Mouse (Mus musculus): ENCODE measurements at regions not wholly inside any gene's neighbourhood (a gene's known extent, or its start where the extent isn't known, plus 50 kb on each side); places are given as distances from the start of the nearest gene placed in this dataset.

DNA sequence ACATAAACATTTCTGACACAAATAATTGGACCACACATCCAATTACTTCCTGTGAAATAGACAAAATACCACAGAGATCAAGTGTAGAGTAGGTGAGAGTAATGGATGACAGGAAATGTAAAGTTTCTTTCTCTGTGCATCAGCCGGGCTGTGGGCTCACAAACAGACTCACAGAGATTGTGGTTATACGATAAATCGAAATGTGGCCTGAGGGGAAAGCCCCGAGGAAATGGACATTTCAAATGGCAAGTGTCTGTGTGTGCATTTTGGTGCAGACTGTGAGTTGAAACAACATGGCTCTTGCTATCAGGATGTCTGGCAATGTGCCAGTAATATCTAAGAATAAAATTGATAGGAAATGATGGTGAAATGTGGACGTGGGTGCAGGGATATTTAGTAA lies 234.8 kb upstream of the Meis1 start:
- DNase-seq = no peak

DNA sequence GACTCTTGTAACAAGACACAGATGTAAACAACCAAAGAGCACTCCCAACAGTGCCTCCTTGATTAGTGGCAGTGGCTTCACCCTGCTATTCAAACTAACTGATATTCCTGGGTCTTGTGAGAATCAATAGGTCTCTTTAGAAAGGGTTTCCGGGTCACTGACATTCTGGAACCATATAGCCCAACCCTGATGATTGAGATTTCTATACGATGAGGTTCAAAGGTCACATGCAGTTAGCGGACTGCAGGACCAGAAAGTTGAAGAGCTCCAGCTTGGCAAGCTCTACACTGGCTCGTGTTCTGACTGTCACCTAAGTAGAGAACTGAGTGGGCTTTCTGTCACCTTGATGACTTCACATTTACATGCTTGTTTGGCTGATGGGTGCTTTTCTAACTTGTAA lies 235.4 kb upstream of the Meis1 start:
- DNase-seq = no peak

DNA sequence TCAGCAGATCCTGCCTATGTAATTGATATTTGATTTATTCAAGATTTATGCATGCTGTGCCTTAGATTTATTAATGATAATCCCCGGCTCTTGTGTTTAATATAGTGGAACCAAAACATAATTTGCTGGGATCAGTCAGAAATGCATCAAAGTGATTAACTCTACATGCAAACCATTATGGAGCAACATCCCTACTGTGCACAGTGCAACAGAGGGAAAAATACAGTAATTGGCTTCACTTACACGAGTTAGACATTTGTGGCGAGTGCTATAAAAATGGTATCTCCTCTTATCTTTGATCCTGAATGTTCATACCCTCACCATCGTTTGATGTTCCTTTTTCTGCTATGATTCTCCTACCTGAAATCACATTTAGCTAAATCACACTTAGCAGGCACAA lies 238.8 kb upstream of the Meis1 start:
- no peak for DNase-seq

DNA sequence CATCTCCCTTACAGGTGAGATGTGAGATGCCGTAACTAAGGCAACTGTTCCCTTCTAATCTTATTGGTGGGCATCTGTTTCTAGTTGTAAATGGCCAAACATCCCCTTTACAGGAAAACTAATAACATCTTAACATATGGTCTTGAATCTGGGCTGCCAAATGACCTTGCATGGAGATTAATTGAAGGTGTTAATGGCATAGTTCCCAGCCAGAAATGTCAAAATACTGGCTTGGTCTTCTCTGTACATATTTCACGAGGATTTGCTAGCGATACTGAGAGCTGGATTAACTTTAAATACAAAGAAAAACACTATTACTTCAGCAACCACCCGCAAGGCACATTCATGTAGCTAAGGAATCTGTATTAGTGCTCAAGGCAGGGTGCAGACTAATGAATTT lies 244.0 kb upstream of the Meis1 start:
- DNase-seq = no peak

GRCm38 (mm10) chr11:19264798-19265671 lies 246.2 kb upstream of the Meis1 start:
- no peak for DNase-seq

DNA sequence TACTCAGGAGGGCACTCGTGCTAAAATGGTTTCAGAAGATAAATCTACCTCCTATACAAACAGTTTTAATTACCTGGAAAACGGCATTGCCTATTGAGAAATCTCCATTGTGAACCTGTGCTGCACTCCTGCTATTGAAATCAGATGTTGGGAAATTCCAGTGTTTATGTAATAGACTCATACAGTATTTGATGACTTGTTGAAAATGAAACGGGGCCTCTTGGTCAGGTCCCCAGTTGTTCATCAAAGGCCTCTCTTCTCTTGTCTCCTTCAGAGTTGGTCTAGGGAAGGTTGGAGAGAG lies 246.8 kb upstream of the Meis1 start:
- no peak for DNase-seq

DNA sequence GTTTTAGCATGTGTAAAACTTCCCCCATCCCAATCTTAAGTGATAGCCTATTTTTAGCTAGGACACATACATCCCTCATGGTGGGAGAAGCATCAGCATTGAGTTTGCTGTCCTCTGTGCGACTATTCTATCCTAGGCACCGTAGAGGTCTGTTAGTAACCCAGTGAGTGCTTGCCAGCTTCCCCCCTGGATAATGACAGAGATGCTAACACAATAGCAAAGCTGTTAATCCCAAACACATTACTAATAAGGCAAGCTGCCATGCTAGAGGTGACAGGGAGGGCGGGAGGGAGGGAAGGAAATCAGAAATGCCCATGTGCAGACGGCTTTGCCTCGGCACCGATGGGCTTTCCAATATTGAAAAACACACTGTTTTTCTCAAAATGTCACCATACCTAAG lies 272.2 kb upstream of the Meis1 start:
- no peak for DNase-seq

GRCm38 (mm10) chr11:19299411-19299810 lies 280.6 kb upstream of the Meis1 start:
- no peak for DNase-seq

- no peak for DNase-seq
Observed at GRCm38 (mm10) chr11:19306687-19307086, 287.9 kb upstream of the Meis1 start.

DNA sequence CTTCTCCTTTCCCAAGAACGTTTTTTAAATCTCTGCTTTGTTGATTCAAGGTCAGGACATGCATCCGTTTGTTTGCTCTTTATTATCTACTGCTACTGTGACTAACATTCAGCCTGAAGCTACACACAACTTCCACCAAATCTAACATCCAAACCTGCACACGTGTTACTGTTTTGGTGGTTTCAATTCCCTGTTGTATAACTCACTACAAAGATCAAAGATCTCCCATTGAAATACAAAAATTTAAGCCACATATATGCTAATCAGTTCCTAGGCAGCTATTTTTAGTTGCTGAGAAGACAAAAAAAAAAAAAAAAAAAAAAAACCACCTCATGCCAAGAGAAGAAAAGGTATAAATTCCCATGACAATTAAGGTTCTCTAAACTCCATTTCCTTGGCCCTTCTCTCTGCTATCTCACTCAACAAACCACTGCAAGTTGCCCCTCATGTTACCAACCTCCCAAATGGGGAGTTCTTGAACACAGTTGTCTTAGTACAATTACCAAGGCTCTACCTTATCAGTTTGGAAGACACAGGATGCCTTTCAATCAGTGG lies 312.0 kb upstream of the Meis1 start:
- no peak for DNase-seq

- no peak for DNase-seq
Observed at GRCm38 (mm10) chr11:19332274-19332673, 313.5 kb upstream of the Meis1 start.

DNA sequence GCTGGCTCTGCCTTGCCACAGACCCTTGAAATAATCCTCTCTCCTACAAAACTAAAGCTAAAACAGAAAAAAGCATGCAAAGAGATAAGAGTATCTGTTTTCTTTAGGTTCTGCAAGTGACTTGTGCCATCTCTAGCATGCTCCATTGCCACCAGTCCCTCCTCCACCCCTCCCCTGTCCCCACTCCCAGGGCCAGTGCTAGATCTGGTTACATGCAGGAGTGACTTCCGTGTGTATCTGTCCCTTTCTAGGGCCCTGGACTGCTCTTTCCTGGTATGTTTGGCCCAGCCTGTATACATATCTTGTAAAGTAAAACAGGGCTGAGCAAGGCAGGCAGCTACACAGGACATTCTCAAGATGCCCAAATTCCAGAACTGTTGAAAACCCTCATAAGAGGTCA lies 313.9 kb upstream of the Meis1 start:
- no peak for DNase-seq

DNA sequence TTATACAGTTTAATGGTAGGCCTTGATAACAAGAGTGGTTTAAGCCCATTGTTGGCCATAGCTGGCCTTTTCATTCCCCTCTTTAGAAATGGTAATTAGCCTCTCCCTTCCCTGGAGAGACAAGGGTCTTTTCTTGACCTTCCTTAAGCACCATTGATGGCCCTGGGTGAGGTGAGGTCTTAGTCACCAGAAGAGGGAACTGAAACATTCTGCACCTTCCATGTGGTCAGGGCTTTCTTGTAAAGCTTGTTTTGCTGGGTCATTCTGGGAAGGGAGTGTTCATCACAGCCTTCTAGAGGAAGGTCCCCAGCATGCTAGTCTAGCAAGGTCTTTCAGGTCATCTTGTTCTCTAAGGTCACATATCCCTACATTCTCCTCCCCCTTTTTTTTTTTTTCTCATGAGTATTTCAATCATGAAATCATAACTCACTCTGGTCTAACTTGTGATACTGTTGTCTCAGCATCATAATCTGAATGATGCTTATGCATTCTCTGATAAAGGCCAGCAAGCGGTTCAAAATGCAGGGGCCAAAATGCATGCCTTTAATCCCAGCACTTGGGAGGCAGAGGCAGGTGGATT lies 315.2 kb upstream of the Meis1 start:
- no peak for DNase-seq

GRCm38 (mm10) chr11:19335384-19335783 lies 316.6 kb upstream of the Meis1 start:
- DNase-seq = no peak

DNA sequence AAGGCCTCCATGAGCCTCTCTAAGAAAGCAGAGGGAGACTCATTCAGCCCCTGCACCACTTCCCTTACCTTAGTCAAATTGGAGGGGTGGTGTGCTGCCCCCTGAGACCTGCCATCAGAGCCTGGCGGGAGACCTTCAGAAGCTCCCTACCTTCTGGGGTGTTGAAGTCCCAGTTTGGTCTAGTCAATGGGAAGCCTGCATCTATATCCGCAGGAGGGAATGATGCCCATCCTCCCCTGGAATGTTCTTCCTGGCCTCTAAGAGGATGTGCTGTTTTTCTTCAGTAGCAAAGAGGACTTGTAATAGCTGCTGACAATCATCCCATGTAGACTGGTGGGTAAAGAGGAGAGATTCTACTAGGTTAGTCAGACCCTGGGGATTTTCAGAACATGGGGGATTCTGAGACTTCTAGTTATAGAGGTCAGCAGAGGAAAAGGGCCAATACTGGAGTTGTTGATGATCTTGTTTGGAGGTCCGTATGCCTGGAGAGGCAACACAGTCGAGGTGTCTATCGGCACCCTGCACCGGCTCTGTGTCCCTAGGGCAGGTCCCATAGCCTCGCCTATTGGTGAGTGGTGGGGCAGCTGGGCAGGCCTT lies 321.0 kb upstream of the Meis1 start:
- DNase-seq = no peak

DNA sequence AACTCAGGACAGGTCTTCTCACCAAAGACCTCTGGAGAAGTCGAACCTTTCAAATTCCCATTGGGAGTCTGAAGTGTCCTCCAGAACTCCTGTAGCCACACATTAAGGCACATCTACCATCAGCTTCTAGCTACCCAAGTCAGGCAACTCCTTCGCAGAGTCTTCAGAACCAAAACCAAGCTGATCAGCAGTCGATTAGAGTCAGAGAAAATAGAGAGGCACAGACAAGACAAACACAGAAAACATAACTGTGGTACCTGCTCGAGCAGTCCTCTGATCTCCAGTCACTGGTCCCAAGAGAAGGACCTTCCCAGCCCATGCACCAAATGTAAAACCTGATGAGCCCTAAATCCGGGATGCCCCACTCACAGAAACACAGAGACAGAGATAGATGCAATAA lies 322.1 kb upstream of the Meis1 start:
- no peak for DNase-seq

DNA sequence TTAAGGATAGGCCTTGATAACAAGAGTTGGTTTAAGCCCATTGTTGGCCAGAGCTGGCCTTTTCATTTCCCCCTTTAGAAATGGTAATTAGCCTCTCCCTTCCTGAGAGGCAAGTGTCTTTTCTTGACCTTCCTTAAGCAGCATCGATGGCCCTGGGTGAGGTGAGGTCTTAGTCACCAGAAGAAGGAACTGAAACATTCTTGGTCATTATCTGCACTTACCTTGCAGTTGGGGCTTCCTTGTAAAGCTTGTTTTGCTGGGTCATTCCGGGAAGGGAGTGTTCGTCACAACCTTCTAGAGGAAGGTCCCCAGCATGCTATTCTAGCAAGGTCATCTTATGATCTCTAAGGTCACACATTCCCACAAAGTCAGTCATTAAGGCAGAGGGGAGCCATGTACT lies 322.6 kb upstream of the Meis1 start:
- DNase-seq = no peak

DNA sequence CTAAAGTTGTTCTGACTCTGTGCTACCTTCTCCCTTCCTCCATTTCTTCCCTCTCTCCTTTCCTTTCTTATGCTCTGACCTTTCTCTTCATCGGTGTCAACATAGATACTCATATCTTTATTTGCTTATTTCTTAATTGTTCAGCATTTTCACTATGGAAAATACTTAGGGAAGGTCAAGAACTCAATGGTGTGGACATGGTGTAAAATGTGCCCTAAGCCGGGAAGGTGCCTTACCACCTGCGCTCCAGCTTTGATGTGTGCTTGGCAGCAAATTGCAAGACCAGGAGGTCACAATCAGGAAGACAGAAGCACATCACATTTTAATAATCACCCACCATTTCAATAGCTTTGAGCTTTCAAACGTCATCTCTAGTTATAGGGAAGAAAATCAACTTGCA lies 324.0 kb upstream of the Meis1 start:
- no peak for DNase-seq

- DNase-seq = no peak
Observed at GRCm38 (mm10) chr11:19346276-19346826, 327.6 kb upstream of the Meis1 start.

DNA sequence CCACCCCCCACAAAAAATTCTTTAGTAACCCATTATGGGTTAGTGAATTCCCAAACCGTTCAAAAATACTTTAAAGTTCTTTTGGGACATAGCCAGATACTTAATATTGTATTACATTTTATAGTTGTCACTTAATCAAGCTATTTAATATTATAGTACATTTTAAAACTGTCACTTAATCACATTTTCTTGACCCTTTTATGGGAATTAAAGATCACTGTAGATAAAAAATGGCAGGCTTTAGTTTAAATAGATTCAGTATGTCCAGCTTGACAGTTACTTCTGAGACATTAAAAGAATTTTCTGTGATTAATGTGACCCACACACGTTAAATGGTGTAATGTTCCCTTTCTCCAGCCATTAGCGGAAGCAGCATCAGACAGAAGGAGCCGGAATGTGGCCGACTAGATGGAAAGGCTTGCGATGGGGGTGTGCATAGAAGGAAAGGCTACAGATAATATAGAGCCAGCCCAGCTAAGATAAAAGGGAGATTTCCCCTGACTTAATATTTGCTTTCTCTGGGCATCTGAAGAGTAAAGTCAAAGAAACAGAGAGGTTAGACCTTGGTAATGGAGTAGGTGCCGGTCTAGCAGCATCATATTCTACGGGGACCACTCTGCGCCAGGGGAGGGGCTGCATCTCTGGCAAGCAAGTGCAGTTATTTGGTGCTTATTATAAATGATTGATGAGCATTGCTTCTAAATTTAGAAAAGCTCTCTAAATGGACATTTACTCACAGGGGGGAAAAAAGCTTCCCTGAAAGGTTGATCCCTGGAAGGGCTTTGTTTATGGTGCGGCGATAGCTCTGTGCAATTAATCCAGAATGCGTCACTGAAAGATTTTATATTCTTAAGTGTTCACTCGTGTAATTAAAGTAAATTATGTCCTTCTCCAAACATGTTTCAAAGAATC lies 331.8 kb upstream of the Meis1 start:
- DNase-seq = no peak

GRCm38 (mm10) chr11:19351243-19351787 lies 332.5 kb upstream of the Meis1 start:
- no peak for DNase-seq

DNA sequence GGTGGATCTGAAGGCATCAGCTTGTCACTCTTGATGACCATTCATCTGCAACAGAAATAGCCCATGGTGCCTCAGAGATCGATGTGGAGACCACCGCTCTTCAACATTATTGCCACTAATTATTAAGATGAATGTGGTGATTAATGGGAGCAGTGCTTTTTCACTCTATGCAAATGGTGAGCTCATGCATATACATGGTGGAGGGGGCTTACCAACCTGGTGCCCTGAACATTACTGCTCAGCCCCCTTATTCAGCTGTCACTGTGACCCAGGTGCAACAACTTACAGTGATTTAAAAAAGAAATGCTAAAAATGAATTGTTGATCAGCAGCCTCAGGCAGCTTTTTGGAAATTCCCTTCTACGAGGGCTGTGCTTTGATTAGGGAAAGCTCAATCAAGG lies 334.9 kb upstream of the Meis1 start:
- no peak for DNase-seq

DNA sequence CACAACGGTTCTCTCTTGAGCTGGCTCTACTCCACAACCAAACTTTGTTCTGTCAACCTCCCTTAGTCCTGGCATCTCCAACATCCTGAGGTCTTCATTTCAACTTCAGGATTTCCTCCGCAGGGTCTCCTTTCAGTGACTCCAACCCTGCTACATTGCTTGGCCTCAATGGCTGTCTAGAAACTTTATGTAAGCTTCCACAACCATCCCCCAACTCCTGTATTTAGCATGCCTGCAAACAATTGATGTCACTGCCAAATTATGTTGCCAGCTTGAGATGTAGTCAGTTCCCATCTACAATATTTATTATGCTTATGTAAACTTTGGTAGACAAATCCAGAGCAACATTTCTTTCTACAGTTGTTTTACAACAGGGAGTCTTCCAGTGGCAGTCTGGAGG lies 336.4 kb upstream of the Meis1 start:
- no peak for DNase-seq
